Mouse (Mus musculus) T-helper 2 cell (primary cell): Measurements from ENCODE around the gene Lnx2.

ENCODE experiments used
- in situ Hi-C: fragments of 300-600 bp; cut with MboI, MseI; formaldehyde crosslinking; loops from one replicate; pipeline ENCODE4 v1.15.1; 2025; ENCODE audit warnings: high pct_unique_total_duplicates

Gene Lnx2

DNA sequence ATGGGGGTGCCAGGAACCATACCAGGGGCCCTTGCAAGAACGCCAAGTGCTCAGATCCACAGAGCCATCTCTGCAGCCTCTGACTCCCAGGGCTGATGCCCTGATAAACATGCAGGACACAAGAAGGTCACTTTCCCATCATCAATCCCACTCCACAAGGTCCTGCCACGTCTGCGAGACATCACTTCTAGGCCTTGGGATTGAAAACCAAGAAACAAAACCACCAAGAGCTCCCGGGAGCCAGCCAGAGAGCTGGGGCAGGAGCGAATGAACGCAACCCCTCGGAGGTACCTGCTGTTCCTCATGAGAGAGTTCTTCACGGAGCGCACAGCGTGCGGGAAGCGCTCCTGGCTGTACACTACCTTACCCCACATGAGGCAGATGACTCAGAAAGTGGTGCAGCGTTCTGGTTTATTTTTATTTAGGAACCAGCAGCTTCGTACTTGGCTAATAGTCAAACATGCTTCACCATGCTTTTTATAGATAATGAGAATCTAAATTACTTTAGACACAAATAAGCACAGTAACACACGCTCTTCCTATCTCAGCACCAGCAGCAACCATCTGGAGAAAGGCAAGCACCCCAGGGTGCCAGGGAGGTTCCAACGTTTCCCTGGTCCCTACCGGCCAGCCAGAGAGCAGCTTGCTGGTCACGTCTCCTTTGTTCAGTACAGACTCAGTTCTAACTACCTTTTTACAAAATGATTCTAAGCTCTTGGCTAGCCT, 53.0 kb downstream of the Lnx2 start:
- in situ Hi-C loops, result no loop called here

DNA sequence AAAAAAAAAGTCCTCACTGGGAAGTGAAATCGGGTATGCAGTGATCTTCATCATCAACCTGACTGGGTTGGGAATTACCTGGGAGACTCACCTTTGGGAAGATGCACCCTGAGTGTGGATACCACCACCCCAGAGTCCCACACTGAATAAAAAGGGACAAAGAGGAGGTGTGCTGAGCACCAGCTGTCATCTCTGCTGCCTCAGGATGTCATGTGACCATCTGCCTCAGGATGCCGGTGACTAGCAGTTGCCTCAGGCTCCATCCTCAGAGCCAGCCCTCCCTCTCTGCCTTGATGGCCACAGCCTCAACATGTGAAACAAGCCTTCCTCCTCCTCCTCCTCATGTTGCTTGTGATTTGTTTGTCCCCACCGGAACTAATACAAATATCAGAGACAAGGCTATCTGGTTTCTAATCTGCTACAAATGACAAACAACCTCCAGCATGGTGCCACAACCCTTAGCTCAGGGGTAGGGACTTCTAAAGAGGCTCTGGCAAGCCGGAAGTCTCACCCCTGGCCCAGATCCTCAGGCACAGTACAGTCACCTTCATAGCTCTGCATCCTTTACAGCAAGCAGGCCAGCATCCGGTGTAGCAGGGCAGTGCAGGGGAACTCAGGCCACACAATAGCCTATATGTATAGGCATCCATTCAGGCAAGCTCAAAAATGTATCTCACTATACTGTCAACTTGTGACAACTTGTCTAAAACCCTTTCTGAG, 54.7 kb downstream of the Lnx2 start:
- in situ Hi-C loops, result no loop called here

DNA sequence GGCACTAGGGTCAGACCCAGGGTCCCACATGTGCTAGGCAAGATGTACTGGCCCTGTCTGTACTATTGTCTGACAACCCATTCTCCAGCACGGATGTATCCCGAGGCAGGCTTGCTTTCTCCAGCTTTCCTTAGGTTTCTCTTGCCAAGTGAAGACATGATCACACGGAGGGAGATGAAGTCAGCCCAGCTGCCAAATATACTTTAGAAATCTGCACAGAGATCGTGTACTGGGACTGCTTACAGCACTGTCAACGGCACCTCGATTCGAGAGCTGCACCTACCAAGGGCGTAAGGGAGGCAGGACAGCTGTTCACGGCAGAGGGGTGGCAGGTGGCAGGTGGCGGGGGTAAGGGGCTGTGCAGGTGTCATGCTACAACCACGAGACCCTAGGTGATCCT, 55.8 kb downstream of the Lnx2 start:
- in situ Hi-C loops, result no loop called here

DNA sequence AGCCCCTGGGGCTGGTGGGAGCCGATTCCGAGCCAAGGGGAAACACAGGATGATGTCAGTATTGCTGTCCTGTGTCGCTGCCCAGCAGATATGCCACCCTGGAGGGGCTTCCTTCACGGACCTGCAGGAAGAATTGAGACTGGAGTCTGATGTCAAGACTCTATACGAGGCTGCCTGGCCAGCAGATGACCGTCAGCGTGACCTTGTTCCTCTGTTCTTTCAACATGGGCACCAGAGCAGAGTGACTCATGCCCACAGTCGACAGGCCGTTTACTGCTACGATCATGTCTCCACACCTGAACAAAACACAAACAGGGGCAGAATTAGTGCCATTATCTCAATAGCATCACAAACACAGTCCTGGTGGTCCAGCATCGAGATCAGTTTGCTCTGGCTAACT, 57.6 kb downstream of the Lnx2 start:
- in situ Hi-C loops, result no loop called here

DNA sequence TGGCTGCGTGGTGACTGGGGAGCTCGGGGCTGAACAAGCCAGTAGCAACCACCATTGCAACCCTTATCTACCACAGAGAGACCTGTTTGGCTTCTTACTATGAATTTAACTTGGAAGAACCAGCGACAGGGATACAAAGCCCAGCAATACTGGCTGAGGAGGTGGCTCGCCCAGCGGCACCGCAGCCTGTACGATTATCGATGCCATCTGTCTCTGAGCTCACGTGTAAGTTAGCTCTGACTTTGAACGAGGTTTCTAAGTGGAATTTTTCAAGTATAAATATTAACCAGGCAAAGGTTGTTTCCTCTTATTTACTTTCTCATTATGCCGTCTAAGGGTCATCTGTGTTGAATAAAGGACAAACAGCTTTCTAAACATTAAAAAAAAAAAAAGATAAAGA, 58.9 kb downstream of the Lnx2 start:
- in situ Hi-C loops, result no loop called here

DNA sequence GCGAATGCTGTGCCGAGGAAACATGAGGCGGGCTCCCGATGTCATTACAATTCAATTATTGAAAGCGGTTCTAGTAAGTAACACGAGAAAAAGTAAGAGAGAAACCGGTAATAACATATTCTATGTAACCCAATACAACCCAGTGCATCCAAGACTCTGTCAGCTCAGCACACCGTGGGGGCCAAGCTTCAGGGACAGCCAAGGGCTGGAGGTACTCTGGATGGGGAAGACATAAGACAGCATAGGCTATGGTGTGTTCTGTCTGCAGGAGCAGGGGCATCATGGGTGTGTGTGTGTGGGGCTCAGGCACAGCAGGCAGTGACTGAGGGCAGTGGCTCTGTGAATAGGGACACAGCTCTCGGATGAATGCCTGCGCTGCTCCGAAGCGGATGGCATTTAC, 59.8 kb downstream of the Lnx2 start:
- in situ Hi-C loops, result no loop called here

DNA sequence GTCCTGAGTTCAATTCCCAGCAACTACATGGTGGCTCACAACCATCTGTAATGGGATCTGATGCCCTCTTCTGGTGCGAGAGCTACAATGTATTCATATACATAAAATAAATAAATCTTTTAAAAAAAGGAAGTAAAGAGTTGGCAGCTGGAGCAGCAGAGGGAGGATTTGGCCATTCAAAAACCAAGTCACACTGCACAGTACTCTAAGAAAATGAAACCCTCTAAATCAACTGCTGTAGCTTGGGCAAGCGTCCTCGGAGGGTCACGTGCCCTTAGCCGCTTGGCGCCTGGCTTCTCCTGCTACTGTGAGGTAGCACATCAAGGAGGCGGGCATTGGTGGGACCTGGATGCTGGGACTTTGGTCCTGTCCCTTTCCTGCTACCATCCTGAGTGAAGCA, 61.2 kb downstream of the Lnx2 start:
- in situ Hi-C loops, result no loop called here

DNA sequence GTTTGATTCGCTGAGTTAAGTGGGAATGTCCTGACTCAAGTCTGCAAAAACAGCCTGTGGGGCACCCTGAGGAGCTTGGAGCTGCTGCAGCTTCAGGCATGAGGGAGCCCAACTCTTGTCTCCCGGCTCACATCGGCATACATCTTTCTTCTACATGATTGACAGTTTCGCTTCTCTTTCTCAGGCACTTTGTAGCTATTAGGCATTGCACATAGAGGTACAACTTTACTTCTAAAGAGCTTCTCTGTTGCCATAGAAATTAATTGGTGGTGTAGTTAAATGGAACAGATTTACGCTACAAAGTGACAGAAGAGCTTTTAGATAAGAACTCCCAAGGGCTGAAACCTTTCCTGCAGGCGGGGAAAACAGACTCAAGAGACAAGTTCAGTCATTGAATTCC, 62.5 kb downstream of the Lnx2 start:
- in situ Hi-C loops, result no loop called here

DNA sequence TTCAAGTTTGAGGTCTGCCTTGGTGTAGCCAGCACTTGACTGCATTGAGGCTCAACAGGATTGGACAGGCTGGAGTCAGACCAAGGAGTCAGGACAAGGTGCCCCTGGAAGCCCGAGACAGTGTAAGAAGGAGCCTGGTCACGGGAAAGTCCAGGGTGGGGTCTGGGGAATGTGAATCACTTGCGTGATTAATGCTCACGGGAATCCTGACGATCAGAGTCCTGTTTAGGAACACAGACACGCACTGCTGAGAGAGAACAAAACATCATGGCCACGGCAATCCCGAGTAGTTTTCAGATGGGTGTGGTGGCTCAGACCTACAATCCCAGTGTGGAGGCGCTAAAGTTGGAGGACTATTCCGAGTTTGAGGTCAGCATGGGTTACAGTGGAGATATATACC, 65.1 kb downstream of the Lnx2 start:
- in situ Hi-C loops, result no loop called here

DNA sequence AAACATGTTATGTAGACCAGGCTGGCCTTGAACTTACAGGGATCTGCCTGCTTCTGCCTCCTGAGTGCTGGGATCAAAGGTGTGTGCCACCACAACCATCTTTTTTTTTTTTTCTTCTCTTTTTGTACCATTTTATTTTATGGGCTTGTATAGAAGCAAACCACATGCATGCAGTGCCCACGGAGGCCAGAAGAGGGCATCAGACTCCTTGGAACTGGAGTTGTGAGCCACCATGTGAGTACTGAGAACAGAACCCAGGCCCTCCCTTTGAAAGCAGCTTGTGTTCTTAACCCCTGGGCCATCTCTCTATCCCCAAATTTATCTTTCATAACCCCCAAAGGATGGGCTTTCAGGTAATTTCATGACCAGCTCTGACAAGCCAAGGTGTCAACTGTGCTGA, 73.1 kb downstream of the Lnx2 start:
- in situ Hi-C loops, result no loop called here

DNA sequence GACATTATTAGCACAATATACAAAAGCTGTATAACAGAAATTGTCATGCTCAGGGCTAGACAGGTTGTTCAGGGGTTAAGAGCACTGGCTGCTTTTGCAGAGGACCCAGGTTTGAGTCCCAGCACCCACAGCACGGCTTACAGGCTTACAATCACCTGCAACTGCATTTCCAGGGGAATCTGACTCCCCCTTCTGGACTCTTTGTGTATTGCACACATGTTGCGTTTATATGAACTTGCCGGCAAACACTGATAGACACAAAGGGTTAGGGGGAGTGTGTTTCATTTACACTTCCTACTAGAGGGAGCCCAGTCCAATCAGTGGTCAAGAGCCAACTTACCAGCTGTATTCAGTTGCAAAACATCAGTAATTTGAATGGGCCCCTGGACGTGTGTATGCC, 75.1 kb downstream of the Lnx2 start:
- in situ Hi-C loops, result no loop called here

DNA sequence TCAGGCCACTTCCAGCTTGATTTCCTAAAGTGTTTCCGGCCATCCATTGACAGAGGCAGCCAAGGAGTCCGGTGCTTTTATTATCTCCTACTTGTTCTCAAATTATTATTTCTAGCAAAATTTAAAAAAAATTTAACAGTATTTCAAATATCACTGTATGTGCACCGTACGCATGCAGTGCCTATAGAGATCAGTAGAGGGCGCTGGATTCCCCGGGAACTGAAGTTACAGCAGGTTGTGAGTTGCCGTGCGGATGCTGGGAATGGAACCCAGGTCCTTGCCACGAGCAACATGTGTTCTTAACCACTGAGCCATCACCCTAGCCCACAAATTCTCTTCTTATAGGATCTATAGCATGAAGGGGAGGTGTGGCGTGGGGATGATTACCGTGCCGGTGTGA, 77.6 kb downstream of the Lnx2 start:
- in situ Hi-C loops, result no loop called here

DNA sequence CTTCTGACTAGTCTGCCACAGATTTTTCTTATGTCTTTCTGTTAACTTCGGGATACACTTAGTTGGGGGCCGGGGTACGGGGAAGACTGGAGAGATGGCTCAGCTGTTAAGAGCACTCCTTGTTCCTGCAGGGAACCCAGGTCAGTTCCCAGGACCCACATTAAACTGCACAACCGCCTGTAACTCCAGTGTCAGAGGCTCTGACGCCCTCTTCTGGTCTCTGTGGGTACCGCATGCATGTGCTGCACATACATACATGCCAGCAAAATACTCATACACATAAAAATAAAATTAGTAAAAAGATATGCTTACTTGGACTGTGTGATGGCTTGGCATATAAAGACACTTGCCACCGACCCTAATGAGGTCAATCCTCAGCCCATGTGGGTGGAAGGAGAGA, 79.6 kb downstream of the Lnx2 start:
- in situ Hi-C loops, result no loop called here

DNA sequence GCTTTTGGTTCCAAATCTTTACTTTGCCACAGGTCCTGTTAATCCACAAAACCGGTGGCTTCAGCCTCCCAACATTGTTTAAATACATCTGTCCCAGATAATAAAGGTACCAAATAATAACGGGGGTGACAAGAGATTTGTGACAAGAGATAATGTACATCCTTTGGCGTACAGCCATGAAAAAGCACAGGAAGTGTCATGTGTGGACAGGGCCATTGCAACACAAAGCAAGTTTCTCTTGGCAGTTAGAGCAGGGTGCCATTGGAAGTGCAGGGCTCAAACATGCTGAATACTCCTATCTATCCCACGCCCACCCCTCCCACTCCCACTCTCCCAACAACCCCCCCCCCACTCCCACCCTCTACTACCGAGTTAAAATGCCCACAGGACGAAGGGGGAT, 81.4 kb downstream of the Lnx2 start:
- in situ Hi-C loops, result no loop called here

DNA sequence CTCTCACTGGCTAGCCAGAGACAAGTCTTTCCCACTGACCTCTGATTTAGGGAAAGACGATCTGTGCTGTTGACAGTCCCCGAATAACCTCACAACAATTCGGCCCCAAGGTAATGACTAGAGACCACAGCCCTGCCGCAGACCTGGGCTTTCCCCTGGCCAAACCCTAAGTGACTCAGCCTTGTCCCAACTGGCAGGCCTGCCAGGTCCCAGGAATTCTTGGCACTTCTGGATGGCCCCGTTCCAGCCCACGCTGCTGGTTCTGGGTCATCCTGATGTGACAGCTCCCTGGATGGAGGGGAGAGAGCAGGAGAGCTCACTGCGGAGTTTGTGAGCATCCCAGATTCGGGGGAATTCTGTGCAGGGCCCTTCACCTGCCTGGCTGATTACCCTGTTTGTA, 82.9 kb downstream of the Lnx2 start:
- in situ Hi-C loops, result no loop called here

DNA sequence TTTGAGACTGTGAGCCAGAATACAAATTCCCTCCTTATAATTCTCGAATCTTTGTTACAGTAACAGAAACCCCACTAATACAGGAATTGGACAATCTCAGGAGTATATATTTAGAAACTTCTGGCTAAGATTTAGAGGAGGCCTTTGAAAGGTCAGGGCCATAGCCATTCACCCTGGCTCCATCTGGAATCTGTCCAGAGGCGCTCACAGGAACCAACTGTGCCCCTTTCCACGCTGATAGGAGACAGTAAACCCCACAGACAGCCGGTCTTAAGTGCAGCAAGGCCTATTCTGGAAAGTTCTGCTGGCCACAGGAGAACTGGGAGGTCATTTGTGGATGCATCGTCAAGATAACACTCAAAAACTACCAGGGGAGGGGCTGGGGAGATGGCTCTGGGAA, 87.3 kb downstream of the Lnx2 start:
- in situ Hi-C loops, result loop anchor here (10.0 kb wide), 2 partner anchors 246 to 604 kb away; partner anchors contain the start of gene Wasf3

DNA sequence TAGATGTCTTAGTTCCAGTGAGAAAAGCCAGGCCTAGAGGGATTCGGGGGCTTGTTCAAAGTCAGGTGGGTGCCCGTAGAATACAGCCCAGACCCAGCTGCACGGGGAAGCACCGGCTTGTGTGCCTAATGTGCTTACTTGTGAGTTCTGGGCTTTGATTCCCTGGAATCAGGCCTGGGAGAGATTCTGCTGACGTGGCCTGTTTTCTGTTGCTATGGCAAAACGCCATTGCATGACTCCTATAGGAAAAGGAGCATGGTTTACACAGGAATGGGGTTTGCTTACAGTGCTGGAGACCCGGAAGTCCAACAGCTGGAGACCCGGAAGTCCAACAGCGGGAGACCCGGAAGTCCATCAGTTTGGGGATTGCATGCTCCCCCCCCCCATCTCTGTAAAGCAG, 88.8 kb downstream of the Lnx2 start:
- in situ Hi-C loops, result loop anchor here (10.0 kb wide), 2 partner anchors 247 to 603 kb away; partner anchors contain the start of gene Wasf3

DNA sequence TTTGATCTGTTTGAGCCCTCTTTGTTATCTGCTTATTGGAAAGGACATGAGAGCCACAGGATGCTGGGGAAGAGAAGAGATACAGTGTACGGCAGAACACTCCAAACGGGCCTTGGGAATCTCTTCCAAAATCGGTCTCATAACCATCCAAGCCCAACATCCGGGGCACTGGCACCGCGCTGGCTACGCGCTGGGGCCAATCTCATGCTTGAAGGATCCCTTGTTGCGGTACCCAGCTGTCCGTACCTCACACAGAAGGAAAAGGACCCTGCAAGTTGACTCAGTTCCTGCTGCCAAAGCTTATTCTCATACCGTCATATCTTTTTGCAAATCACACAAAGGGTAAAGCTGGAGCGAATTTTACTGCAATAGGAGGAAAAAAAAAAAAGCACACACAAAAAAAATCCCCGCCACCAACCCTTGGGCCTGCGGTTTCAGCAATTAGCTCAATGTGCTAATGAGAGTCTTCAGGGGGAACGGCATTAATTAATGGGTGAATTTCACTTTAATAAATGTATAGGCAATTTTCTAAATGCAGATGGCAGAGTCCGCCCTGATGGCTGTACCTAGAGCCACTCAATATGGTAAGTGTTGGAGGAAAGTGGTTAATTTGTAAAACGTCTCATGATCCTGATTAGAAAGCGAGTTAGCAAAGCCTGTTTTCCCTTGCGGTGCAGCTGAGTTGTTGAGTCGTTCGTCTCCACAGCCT, 90.5 kb downstream of the Lnx2 start:
- in situ Hi-C loops, result loop anchor here (10.0 kb wide), 2 partner anchors 249 to 601 kb away; partner anchors contain the start of gene Wasf3

DNA sequence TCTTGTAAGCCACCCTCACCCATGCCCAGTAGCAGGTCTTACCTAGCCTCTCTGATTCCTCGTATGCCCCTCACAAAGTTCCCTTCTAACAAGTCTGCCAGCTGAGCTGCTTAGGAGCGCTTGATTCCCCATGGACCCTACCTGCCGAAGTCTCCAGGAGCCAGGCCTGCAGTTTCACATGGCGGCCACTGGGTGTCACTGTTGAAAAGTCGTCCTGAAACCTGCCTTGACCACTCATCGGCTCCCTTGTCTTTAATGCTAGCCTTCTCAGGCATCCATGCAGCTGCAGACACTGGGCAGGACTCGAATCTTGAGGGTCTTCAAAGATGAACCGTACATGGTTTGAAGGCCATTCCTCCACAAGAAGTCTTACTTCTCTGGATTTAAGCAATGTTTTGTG, 93.2 kb downstream of the Lnx2 start:
- in situ Hi-C loops, result loop anchor here (10.0 kb wide), 2 partner anchors 252 to 598 kb away; partner anchors contain the start of gene Wasf3

DNA sequence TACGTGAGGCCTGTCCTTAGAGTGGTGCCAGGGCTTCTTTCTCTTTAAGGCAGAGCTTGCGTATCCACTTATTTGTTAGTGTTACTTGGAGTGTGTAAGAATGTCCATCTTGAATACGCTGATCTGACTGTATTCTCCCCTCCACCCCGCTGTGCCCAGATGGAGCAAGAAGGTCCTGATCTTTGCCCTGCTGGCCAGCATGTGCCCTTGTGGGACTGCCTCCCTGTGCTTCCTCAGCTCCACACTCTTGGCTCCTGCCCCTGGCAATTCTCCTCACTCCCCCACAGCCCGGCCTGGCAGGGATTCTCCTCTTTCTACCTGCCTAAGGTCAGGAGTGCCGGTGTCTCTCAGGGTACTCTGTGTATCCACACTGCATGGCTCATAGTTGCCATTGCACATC, 95.0 kb downstream of the Lnx2 start:
- in situ Hi-C loops, result loop anchor here (10.0 kb wide), 2 partner anchors 253 to 597 kb away; partner anchors contain the start of gene Wasf3

DNA sequence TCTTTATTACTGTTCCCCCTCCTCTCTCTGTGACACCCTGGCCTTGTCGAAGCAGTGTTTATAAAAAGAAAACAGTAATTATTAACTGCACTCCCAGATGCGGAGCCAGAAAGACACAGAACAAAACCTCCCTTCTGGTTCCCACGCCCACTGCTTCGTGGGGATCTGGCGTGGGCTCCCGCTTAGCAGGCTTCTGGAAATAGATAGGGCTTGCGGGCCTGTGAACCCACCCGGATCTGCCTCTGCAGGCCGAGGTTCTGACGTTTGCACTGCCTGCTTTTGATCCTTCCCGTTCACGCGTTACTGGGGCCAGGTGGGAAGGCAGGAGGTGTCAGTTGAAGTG, 101.6 kb downstream of the Lnx2 start:
- in situ Hi-C loops, result no loop called here
